Mouse (Mus musculus): Measurements from ENCODE around the gene Adck1. TPM values are rescaled to one million over a fixed set of nuclear protein-coding genes. Genes with fewer than 3 reads are reported as not detected.
"Not testable (repeated sequence)": the region's sequence is repeated elsewhere in the genome, so short reads cannot be mapped to it uniquely, and the experiment has no call there.

The Adck1 gene
- 22.4 and 23.3 TPM in 2 replicates for polyA plus RNA-seq (2015; fragmentation: Nextera tagmentation; extraction: Ambion mirVana)

DNA sequence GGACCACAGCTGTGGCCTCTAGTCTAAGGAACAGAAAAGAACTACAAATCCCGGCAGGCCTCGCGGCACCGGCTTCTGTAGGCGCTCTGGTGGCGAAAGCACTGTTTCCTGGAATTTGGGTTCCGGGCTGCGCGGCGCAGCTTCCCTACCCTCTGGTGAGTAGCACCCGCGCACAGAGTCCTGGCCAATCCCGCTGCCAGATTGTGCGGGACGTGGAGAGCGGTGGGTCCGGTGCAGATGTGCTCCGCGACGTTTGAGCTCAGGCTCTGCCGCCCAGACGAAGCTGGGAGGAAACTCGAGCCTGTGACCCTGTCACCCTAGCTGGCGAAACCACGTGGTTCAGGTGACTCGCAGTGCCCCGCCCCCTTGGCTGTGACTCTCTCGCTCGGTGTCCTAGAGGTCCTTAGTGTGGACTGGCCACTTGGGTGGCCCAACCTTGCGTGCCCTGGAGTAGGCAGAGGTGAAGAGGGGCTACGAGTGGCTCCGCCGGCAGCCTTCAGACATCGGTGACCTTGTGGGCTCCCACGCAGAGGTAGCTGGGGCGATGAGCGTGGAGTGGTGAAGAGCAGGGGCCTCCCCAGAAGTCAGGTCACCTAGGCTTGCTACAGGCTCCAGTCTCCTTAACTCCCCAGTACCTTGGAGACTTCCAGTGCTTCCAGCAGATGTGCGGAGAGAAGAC lies at the start of gene Adck1:
TSS of gene Adck1 (plus strand) at position 114 of the 679 bp plus-strand sequence.
- under 1% methylated on average over 38 of the region's 38 CpGs for WGBS
- Histone ChIP-seq H3K27ac (peak within 1 kb of the TSS; percentile 52; the same call in 1 of the 2 replicates), H3K9ac (peak within 1 kb of the TSS; percentile 85), H3K4me2 (replicated peaks) (peak within 1 kb of the TSS; percentile 81), H3K27me3 (no peaks in the 10 kb centered on the region), H3K9me3 (no peaks in the 10 kb centered on the region), H3K4me3 (peak within 1 kb of the TSS; percentile 74), H3K36me3 (no peaks in the 10 kb centered on the region), H3K4me1 (0 out of 2 replicates have a peak, but pooled peaks cover 5% of the 10 kb centered on the region)
- ATAC-seq (ENCODE audit: low FRiP score, low read depth), result peak; percentile 97

DNA sequence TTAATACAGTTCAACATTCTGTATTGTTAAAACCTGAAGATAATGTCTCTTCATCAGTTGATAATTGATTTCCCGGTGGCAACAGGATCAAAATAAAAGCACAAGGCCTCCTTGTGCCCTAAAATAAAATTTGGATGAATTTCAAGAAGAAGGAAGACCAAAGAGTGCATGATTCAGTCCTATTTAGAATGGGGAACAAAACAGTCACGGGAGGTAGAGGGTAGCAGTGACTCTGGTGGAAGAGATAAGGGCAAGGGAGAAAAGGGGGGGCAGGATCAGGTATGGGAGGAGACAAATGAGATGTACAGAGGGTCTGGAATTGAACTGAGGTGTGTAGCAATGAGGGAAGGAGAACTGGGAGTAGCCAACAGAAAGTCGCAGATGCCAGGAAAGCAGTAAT lies 45.8 kb upstream of the Adck1 start:
- WGBS, result 83% methylated on average over 3 of the region's 3 CpGs
- Histone ChIP-seq H3K9ac (no peak overlapping the region), H3K27me3 (no peaks in the 10 kb centered on the region), H3K4me1 (no peaks in the 10 kb centered on the region), H3K36me3 (no peaks in the 10 kb centered on the region), H3K4me3 (no peak overlapping the region), H3K9me3 (no peaks in the 10 kb centered on the region), H3K27ac (no peak overlapping the region), H3K4me2 (replicated peaks) (no peak overlapping the region)
- no peak for ATAC-seq (ENCODE audit: low FRiP score, low read depth)

DNA sequence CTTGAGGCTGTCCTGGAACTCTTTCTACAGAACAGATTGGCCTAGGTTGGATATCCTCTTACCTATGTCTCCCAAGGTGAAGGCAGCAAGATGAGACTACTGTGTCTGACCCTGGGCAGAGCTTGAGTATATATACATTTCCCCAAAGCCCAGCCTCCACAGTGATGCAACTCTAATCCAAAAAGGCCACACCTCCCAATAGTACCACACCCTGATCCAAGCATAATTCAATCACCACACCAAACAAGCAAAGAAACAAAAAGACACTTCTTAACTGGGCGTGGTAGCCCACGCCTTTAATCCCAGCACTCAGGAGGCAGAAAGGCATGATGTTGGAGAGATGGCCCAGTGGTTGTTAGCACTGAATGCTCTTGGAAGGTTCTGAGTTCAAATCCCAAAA lies 36.4 kb upstream of the Adck1 start, which contains the start of gene Gm5039:
TSS of gene Gm5039 (minus strand) at position 101 of the 400 bp plus-strand sequence.
- not testable (repeated sequence) for H3K4me2 ChIP-seq (replicated peaks); H3K27me3 ChIP-seq; H3K36me3 ChIP-seq; H3K4me1 ChIP-seq; H3K9me3 ChIP-seq; H3K27ac ChIP-seq; H3K9ac ChIP-seq; ATAC-seq (ENCODE audit: low FRiP score, low read depth); H3K4me3 ChIP-seq
- 85% methylated on average over 2 of the region's 2 CpGs for WGBS

- ATAC-seq (ENCODE audit: low FRiP score, low read depth); H3K36me3 ChIP-seq: not testable (repeated sequence)
- WGBS, result 80% methylated on average over 4 of the region's 4 CpGs
These were observed 23.5 kb upstream of the Adck1 start for GRCm38 (mm10) chr12:88336662-88337413.

GRCm38 (mm10) chr12:88341286-88341685 lies 19.1 kb upstream of the Adck1 start:
- not testable (repeated sequence) for H3K27ac ChIP-seq; H3K4me3 ChIP-seq; H3K9ac ChIP-seq; H3K27me3 ChIP-seq; H3K4me2 ChIP-seq (replicated peaks); H3K36me3 ChIP-seq; H3K4me1 ChIP-seq; ATAC-seq (ENCODE audit: low FRiP score, low read depth)
- peaks cover 13% of the 10 kb centered on the region for H3K9me3 ChIP-seq
- WGBS, result 48% methylated on average over 2 of the region's 2 CpGs

More at GRCm38 (mm10) chr12:88336662-88337413, 23.5 kb upstream of the Adck1 start:
- H3K4me1 ChIP-seq; H3K27ac ChIP-seq; H3K4me2 ChIP-seq (replicated peaks); H3K4me3 ChIP-seq; H3K9ac ChIP-seq; H3K9me3 ChIP-seq; H3K27me3 ChIP-seq: not testable (repeated sequence)

DNA sequence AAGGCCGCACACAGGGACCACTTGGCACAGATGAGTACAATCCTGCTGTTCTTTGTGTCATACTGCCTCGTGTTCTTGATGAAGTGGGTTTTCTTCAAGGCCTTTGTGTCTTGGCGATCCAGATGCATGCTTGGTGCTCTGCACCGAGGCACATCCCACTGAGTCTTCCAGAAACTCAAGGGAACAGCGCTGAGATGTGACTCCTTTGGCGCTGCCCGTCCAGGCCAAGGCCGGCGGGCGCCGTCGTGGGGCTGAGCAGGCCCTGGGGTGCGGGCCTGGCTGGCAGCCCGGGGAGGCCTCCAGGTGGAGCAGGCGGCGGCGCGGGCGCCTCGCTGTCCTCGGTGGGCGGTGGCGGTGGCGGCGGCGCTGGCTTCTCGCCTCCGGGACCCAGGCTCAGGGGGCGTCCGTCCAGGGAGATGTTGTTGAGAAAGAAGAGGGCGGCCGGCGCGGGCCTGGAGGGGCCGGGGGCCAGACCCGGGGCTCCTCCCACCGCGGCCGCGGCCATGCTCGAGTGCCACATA lies 6.1 kb upstream of the Adck1 start:
- WGBS, result 26% methylated on average over 37 of the region's 41 CpGs
- Histone ChIP-seq H3K9me3 (no peaks in the 10 kb centered on the region), H3K4me1 (no peaks in the 10 kb centered on the region), H3K27me3 (no peaks in the 10 kb centered on the region), H3K4me3 (peak overlapping the region; percentile 38), H3K27ac (no peak overlapping the region), H3K9ac (peak overlapping the region; percentile 59), H3K4me2 (replicated peaks) (peak overlapping the region; percentile 63), H3K36me3 (no peaks in the 10 kb centered on the region)
- ATAC-seq (ENCODE audit: low FRiP score, low read depth), result no peak

- peak overlapping the region; percentile 74 for H3K4me3 ChIP-seq
- H3K9me3 ChIP-seq, result no peaks in the 10 kb centered on the region
- no peaks in the 10 kb centered on the region for H3K27me3 ChIP-seq
- 0 out of 2 replicates have a peak, but pooled peaks cover 5% of the 10 kb centered on the region for H3K4me1 ChIP-seq
- no peak for ATAC-seq (ENCODE audit: low FRiP score, low read depth)
- no peaks in the 10 kb centered on the region for H3K36me3 ChIP-seq
- peak overlapping the region; percentile 81 for H3K4me2 ChIP-seq (replicated peaks)
- H3K9ac ChIP-seq, result peak overlapping the region; percentile 85
- H3K27ac ChIP-seq, result no peak overlapping the region
- 51% methylated on average over 9 of the region's 9 CpGs for WGBS
These were observed 729 bp downstream of the Adck1 start for GRCm38 (mm10) chr12:88361120-88361445.

GRCm38 (mm10) chr12:88367673-88368072 lies 7.3 kb downstream of the Adck1 start:
- WGBS, result 79% methylated on average over 4 of the region's 4 CpGs
- H3K36me3 ChIP-seq, result no peaks in the 10 kb centered on the region
- H3K27ac ChIP-seq, result no peak overlapping the region
- no peaks in the 10 kb centered on the region for H3K9me3 ChIP-seq
- H3K4me1 ChIP-seq, result no peaks in the 10 kb centered on the region
- H3K4me3 ChIP-seq, result no peak overlapping the region
- no peak overlapping the region for H3K4me2 ChIP-seq (replicated peaks)
- no peak for ATAC-seq (ENCODE audit: low FRiP score, low read depth)
- no peak overlapping the region for H3K9ac ChIP-seq
- H3K27me3 ChIP-seq, result no peaks in the 10 kb centered on the region

- 85% methylated on average over 4 of the region's 4 CpGs for WGBS
- no peak overlapping the region for H3K4me2 ChIP-seq (replicated peaks)
- H3K27me3 ChIP-seq, result no peaks in the 10 kb centered on the region
- no peak for ATAC-seq (ENCODE audit: low FRiP score, low read depth)
- H3K36me3 ChIP-seq, result no peaks in the 10 kb centered on the region
- H3K27ac ChIP-seq, result no peak overlapping the region
- no peaks in the 10 kb centered on the region for H3K9me3 ChIP-seq
- no peaks in the 10 kb centered on the region for H3K4me1 ChIP-seq
- H3K4me3 ChIP-seq, result no peak overlapping the region
- no peak overlapping the region for H3K9ac ChIP-seq
These were observed 8.3 kb downstream of the Adck1 start for GRCm38 (mm10) chr12:88368618-88369017.

- not testable (repeated sequence) for H3K36me3 ChIP-seq; ATAC-seq (ENCODE audit: low FRiP score, low read depth); H3K4me2 ChIP-seq (replicated peaks); H3K9me3 ChIP-seq; H3K27me3 ChIP-seq; H3K4me3 ChIP-seq; H3K27ac ChIP-seq; H3K9ac ChIP-seq; H3K4me1 ChIP-seq
- WGBS, result 69% methylated on average over 4 of the region's 4 CpGs
These were observed 9.3 kb downstream of the Adck1 start for GRCm38 (mm10) chr12:88369690-88370089.

DNA sequence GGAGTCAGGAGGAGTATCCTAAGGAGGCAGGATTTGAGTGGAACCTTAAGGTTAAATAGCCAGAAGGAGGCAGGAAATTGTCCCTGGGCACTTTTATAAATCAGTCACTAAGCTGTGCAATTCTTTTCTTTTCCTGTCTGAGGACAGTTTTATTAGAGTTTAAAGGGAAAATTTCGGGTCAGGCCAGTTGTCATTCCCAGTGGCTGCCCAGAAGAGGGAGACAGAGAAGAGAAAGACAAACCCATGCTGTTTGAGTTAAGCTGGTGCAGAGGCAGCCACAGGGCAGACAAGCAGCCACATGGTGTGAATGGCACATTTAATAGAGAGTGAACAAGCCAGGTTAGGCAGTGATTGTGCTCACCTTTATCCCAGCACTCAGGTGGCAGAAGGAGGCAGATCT lies 10.0 kb downstream of the Adck1 start:
- H3K4me3 ChIP-seq; H3K4me2 ChIP-seq (replicated peaks); H3K9ac ChIP-seq; ATAC-seq (ENCODE audit: low FRiP score, low read depth); H3K27me3 ChIP-seq; H3K36me3 ChIP-seq; H3K27ac ChIP-seq; H3K9me3 ChIP-seq; H3K4me1 ChIP-seq: not testable (repeated sequence)
- WGBS, result 0% methylated on average over 1 of the region's 1 CpGs

DNA sequence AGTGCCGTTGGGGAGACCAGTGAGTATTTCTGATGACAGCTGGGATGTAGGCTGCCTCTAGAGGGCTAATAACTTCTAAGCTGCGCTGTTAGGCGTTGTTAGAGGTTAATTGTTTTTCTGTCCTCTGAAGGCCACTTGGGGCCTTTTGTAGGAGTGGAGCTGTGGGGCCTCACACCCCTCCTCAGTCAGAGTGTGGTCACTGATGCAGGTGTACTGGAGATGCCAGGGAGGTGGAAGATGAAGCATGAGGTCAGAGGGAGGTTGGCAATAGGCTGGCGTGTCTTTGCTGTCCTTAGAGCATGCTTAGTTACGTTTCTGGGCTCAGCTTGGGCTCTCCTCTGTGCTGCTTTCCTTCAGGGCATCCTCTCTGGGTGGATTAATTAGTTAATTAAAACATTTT lies 11.7 kb downstream of the Adck1 start:
- ATAC-seq (ENCODE audit: low FRiP score, low read depth), result no peak
- Histone ChIP-seq H3K4me3 (no peak overlapping the region), H3K9me3 (no peaks in the 10 kb centered on the region), H3K4me1 (no peaks in the 10 kb centered on the region), H3K36me3 (no peaks in the 10 kb centered on the region), H3K9ac (no peak overlapping the region), H3K27me3 (no peaks in the 10 kb centered on the region), H3K27ac (no peak overlapping the region), H3K4me2 (replicated peaks) (no peak overlapping the region)
- WGBS, result 64% methylated on average over 5 of the region's 5 CpGs
